ENCODE assay signal across 8 mouse cellular contexts in genomic region chr12:117586124-117586523, GRCm38 (mm10).
A peak's percentile ranks its signal among the peaks of the same experiment; 100 is the strongest.
DNase-seq lines count a peak whose midpoint lies in the region; ATAC-seq and TF ChIP-seq lines count a peak whose summit lies in the region.

No protein-coding gene starts in this region.

- H3K27ac ChIP-seq in forebrain, embryonic 10.5 days, result no peak overlapping the region
- no peak overlapping the region for H3K27ac ChIP-seq in forebrain, embryonic 15.5 days (replicated peaks)
- H3K27ac ChIP-seq in hindbrain, embryonic 15.5 days (replicated peaks), result no peak overlapping the region
- no peak overlapping the region for H3K27ac ChIP-seq in midbrain, postnatal 0 days (ENCODE audit: low read depth, low read length)

- H3K4me3 ChIP-seq in forebrain, embryonic 10.5 days, result no peak overlapping the region
- no peak overlapping the region for H3K4me3 ChIP-seq in forebrain, embryonic 15.5 days
- no peak overlapping the region for H3K4me3 ChIP-seq in hindbrain, embryonic 15.5 days
- no peak overlapping the region for H3K4me3 ChIP-seq in midbrain, postnatal 0 days (ENCODE audit: low read depth, low read length)

- peak; percentile 69 for TF ChIP-seq CTCF in midbrain, postnatal 0 days (IDR thresholded peaks at IDR 0.05)

- no peak overlapping the region for H3K4me2 ChIP-seq in forebrain, embryonic 15.5 days (replicated peaks)
- no peak overlapping the region for H3K4me2 ChIP-seq in hindbrain, embryonic 15.5 days
- no peak overlapping the region for H3K4me2 ChIP-seq in midbrain, postnatal 0 days (ENCODE audit: low read depth, low read length, poor library complexity, severe bottlenecking)

- DNase-seq in forebrain, embryonic 10.5 days (ENCODE audit: extremely low spot score, low spot score), result peak; percentile 53
- peak; percentile 74 for DNase-seq in adrenal gland, postnatal 25 days
- peak; percentile 1 for DNase-seq in fibroblast of lung, adult 2 months (ENCODE audit: low read depth)
- peak; percentile 73 to 76 for DNase-seq in left cerebral cortex, adult 18-20 months (ENCODE audit: low spot score in 2 of 2)
- DNase-seq in midbrain, postnatal 0 days (ENCODE audit: low spot score), result peak; percentile 13
- DNase-seq in splenic B cell, adult 2 months (ENCODE audit: low read depth, low spot score), result peak; percentile 85

- H3K36me3 ChIP-seq in forebrain, embryonic 10.5 days (replicated peaks), result no peaks in the 10 kb centered on the region
- H3K36me3 ChIP-seq in forebrain, embryonic 15.5 days, result no peaks in the 10 kb centered on the region
- H3K36me3 ChIP-seq in hindbrain, embryonic 15.5 days, result no peaks in the 10 kb centered on the region
- no peaks in the 10 kb centered on the region for H3K36me3 ChIP-seq in midbrain, postnatal 0 days (ENCODE audit: insufficient read depth, low read length)
- 0 out of 2 replicates have a peak, but pooled peaks cover 2% of the 10 kb centered on the region for H3K36me3 ChIP-seq in splenic B cell, adult 2 months (ENCODE audit: control insufficient read depth, insufficient read depth, low read length, poor library complexity, severe bottlenecking)

- H3K9me3 ChIP-seq in forebrain, embryonic 10.5 days, result no peaks in the 10 kb centered on the region
- no peaks in the 10 kb centered on the region for H3K9me3 ChIP-seq in forebrain, embryonic 15.5 days
- no peaks in the 10 kb centered on the region for H3K9me3 ChIP-seq in hindbrain, embryonic 15.5 days
- H3K9me3 ChIP-seq in midbrain, postnatal 0 days (ENCODE audit: low read length), result no peaks in the 10 kb centered on the region

- no peak overlapping the region for H3K9ac ChIP-seq in forebrain, embryonic 15.5 days (replicated peaks)
- H3K9ac ChIP-seq in hindbrain, embryonic 15.5 days, result no peak overlapping the region
- no peak overlapping the region for H3K9ac ChIP-seq in midbrain, postnatal 0 days (replicated peaks; ENCODE audit: low read length, poor library complexity, severe bottlenecking)

- H3K27me3 ChIP-seq in forebrain, embryonic 10.5 days (ENCODE audit: poor library complexity, severe bottlenecking), result no peaks in the 10 kb centered on the region
- H3K27me3 ChIP-seq in forebrain, embryonic 15.5 days, result no peaks in the 10 kb centered on the region
- H3K27me3 ChIP-seq in hindbrain, embryonic 15.5 days, result no peaks in the 10 kb centered on the region
- no peaks in the 10 kb centered on the region for H3K27me3 ChIP-seq in midbrain, postnatal 0 days (ENCODE audit: insufficient read depth, low read length)
- no peaks in the 10 kb centered on the region for H3K27me3 ChIP-seq in splenic B cell, adult 2 months (ENCODE audit: control insufficient read depth, insufficient read depth, low read length, poor library complexity, severe bottlenecking)

- peaks cover 6% of the 10 kb centered on the region; the same call in 1 of the 2 replicates for H3K4me1 ChIP-seq in forebrain, embryonic 10.5 days
- no peaks in the 10 kb centered on the region for H3K4me1 ChIP-seq in forebrain, embryonic 15.5 days
- H3K4me1 ChIP-seq in hindbrain, embryonic 15.5 days (replicated peaks), result no peaks in the 10 kb centered on the region
- no peaks in the 10 kb centered on the region for H3K4me1 ChIP-seq in midbrain, postnatal 0 days (ENCODE audit: insufficient read depth, low read length)

- WGBS in forebrain, embryonic 10.5 days, result 43% methylated on average over 1 of the region's 1 CpGs
- WGBS in forebrain, embryonic 15.5 days, result 39% methylated on average over 1 of the region's 1 CpGs
- WGBS in hindbrain, embryonic 15.5 days, result 56% methylated on average over 1 of the region's 1 CpGs
- WGBS in midbrain, postnatal 0 days, result 61% methylated on average over 1 of the region's 1 CpGs

- no peak for ATAC-seq in forebrain, embryonic 15.5 days (replicated peaks)
- ATAC-seq in hindbrain, embryonic 15.5 days (ENCODE audit: low FRiP score, low read depth), result 0 out of 2 replicates have a peak, but pooled peaks have one; percentile 27
- ATAC-seq in midbrain, postnatal 0 days (ENCODE audit: low FRiP score), result no peak

Comparison
In these comparisons a context has a peak if more than half of its experiments do, and no peak if none do; other contexts are left out.
1. DNase-seq: peak in every context shown above with its lines; median percentile 85 in splenic B cell, adult 2 months; 74 in left cerebral cortex, adult 18-20 months; 74 in adrenal gland, postnatal 25 days; 53 in forebrain, embryonic 10.5 days; 13 in midbrain, postnatal 0 days; 1 in fibroblast of lung, adult 2 months.